Mouse (Mus musculus) heart, embryonic 16.5 days (tissue): ENCODE data around the gene Shisal2a. TPM values are rescaled to one million over a fixed set of nuclear protein-coding genes. Genes with fewer than 3 reads are reported as not detected.
A peak's percentile ranks its signal among the peaks of the same experiment; 100 is the strongest.

Source experiments
- ATAC-seq: fragments of 200-750 bp; cut with Nextera tagmentation; replicated peaks from 2 replicates; pipeline ENCODE4 v1.8.0; 2017; ENCODE audit warnings: moderate number of reproducible peaks; ENCODE audit not compliant: insufficient read depth, low FRiP score; ENCODE audit errors: extremely low read depth
- H3K27ac ChIP-seq: fragments of 300-500 bp; sonication (generic); 2 replicates; pipeline ENCODE4 v1.5.1; 2014; ENCODE audit warnings: mild to moderate bottlenecking, low read length, control low read depth, moderate library complexity
- H3K27me3 ChIP-seq: fragments of 300-500 bp; sonication (generic); 2 replicates; pipeline ENCODE4 v1.6.1; 2014; ENCODE audit warnings: low read length, mixed read lengths; ENCODE audit not compliant: control insufficient read depth, insufficient read depth
- H3K36me3 ChIP-seq: fragments of 300-500 bp; sonication (generic); 2 replicates; pipeline ENCODE4 v1.6.1; 2014; ENCODE audit not compliant: control insufficient read depth, insufficient read depth
- H3K4me1 ChIP-seq: fragments of 300-500 bp; sonication (generic); 2 replicates; pipeline ENCODE4 v1.6.1; 2014; ENCODE audit warnings: low read length, mixed read lengths; ENCODE audit not compliant: control insufficient read depth, insufficient read depth
- H3K4me2 ChIP-seq: fragments of 300-500 bp; sonication (generic); 2 replicates; pipeline ENCODE4 v1.6.1; 2014; ENCODE audit warnings: low read depth, mild to moderate bottlenecking, control low read depth, low read length
- H3K4me3 ChIP-seq: fragments of 300-500 bp; sonication (generic); 2 replicates; pipeline ENCODE4 v1.5.1; 2014; ENCODE audit warnings: mild to moderate bottlenecking, control low read depth, low read length
- H3K9ac ChIP-seq: fragments of 300-500 bp; sonication (generic); 2 replicates; pipeline ENCODE4 v1.6.1; 2014; ENCODE audit warnings: low read length, control low read depth
- H3K9me3 ChIP-seq: fragments of 300-500 bp; sonication (generic); replicated peaks from 2 replicates; pipeline ENCODE4 v1.6.1; 2016; ENCODE audit warnings: low read length; ENCODE audit not compliant: control insufficient read depth
- WGBS: fragments of 180-500 bp; shearing (Covaris S2); extraction: QIAGEN DNeasy Blood & Tissue Kit; methylation state at CpG from one replicate; pipeline ENCODE4 v1.1.7; 2014; 5-methylcytosine and 5-hydroxymethylcytosine counted together
- polyA plus RNA-seq: library from polyadenylated mRNA; unstranded; fragments of >200 nt; fragmentation: Nextera tagmentation; extraction: Ambion mirVana; gene quantifications from 2 replicates; pipeline ENCODE4 v1.2.1, GENCODE M21; 2015

Shisal2a gene
- polyA plus RNA-seq, 1 experiment from 2014 or later = 1.3 TPM

DNA sequence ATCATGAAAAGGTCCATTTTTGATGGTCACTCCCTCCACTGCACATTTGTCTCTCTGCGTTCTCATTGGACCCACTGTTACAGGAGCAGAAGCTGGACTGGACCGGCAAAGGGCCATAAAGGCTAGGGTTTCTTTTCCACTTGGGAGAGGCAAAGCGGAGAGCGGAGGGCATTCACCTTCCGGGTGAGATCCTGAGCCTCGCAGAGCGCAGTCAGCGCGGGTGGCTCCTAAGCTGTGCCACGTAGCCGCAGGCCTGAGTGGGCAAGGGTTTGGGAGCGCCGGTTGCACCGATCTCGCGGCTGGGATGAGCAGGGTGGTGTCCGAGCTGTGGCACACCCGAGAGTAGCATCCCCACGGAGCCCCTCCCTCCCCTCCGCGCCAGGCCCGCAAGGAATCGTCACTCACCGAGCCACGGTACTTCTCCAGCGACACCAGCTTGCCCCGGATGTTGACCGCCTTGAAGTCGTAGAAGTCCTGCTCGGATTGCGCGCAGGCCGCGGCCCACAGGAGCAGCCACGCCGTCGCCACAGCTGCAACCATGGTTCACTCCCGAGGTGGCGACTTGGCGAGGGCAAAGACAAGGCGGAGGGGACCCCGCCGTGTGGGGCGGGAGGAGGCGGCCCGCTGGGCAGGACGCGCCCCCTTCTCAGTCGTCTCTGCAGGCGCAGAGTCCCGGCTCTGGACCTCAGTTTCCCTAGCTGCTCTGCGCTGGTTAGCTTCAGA is 23.1 kb upstream of the Shisal2a start:
- peak; percentile 73 for ATAC-seq
- Histone ChIP-seq H3K9me3 (0 out of 2 replicates have a peak, but pooled peaks cover 4% of the 10 kb centered on the region), H3K4me3 (peak overlapping the region; percentile 61)

DNA sequence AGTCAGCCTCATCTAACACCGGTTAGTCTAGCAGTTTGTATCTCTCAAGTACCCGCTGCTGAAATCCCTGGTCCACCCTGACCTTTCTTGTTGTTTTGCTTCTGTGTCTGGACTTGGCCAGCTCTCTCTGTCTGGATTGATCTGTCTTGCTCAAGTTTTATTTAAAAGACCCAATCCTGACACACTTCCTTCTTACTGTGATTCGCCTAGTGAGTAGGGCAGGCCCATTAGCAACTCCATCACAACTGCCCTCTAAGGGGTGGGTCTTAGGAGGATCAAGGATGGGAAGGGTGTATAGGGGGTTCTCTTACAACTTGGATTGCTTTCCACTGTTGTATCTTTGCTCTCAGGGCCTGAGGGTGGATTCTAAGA is 22.6 kb upstream of the Shisal2a start:
- Histone ChIP-seq H3K36me3 (peaks cover under 1% of the 10 kb centered on the region; the same call in 1 of the 2 replicates), H3K4me1 (peaks cover 10% of the 10 kb centered on the region), H3K4me2 (peak overlapping the region; percentile 84), H3K27me3 (no peaks in the 10 kb centered on the region), H3K9ac (peak overlapping the region; percentile 85), H3K27ac (peak overlapping the region; percentile 69), H3K9me3 (0 out of 2 replicates have a peak, but pooled peaks cover 4% of the 10 kb centered on the region), H3K4me3 (peak overlapping the region; percentile 61)
- ATAC-seq = peak; percentile 69
- WGBS = 49% methylated on average over 3 of the region's 3 CpGs

More for the DNA sequence above, 23.1 kb upstream of the Shisal2a start:
- Histone ChIP-seq H3K27me3 (no peaks in the 10 kb centered on the region), H3K4me1 (peaks cover 10% of the 10 kb centered on the region), H3K4me2 (peak overlapping the region; percentile 84), H3K27ac (peak overlapping the region; percentile 69), H3K9ac (peak overlapping the region; percentile 85), H3K36me3 (no peaks in the 10 kb centered on the region)
- 3% methylated on average over 52 of the region's 52 CpGs for WGBS

DNA sequence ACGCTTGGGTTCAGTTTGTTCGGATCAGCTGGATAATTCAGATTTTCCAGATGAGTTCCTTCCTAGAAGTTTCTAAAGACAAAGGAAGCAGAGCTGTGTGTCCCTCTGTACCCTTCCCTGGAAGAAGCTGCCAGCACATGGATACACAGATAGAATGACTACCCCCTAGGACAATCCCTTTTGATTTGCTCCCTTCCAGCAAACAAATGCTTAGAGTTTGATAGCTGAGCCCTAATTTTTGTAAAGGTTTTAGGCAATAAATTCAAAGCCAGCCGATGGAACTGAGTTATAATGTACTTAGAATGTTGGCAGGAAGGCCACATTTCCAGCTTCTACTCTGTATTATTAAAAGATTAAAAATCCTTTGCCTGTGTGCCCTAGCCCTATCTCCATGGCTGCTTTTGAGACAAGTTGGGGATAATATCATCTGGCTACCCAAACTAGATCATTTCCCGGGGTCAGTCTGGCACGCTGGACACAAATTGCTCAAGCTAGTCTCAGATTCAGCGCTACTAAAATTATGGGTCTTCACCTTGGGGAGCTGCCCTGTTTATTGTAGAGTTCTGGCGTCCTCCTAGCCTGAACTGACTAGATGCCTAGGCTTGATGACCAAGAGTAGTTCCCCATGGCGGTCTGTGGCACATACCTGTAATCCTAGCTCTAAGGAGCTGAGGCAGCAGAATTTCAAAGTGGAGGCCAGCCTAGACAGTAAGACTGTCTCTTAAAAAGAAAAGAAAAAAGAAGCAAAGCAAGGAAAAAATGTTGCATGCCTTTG is 20.9 kb upstream of the Shisal2a start:
- Histone ChIP-seq H3K9ac (no peak overlapping the region), H3K4me1 (peaks cover 10% of the 10 kb centered on the region), H3K36me3 (peaks cover 7% of the 10 kb centered on the region; the same call in 1 of the 2 replicates), H3K27me3 (no peaks in the 10 kb centered on the region), H3K9me3 (no peaks in the 10 kb centered on the region), H3K27ac (no peak overlapping the region), H3K4me3 (no peak overlapping the region), H3K4me2 (no peak overlapping the region)
- ATAC-seq = no peak
- WGBS = 88% methylated on average over 8 of the region's 8 CpGs

DNA sequence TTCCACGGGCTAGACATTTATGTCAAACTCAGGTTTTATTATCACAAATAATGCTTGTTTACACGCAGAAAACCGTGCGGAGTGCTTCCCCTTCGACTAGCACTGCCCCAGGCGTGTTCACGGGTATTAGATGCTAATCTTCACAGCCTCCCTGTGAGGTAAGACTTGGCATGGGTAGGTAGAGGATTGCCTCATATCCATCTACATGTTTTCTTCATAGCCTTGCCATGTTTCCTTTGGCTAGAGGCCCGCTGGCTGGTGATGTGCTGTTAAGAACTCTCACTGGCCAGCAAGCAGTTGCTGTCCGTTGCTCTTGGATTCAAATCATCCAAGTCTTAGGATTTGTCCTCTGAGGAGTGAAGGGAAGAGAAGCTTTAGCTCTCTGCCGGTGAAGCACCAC is 17.2 kb upstream of the Shisal2a start:
- WGBS = 90% methylated on average over 10 of the region's 10 CpGs
- no peak overlapping the region for H3K9ac ChIP-seq
- H3K4me1 ChIP-seq = no peaks in the 10 kb centered on the region
- H3K9me3 ChIP-seq = no peaks in the 10 kb centered on the region
- peaks cover 7% of the 10 kb centered on the region; the same call in 1 of the 2 replicates for H3K36me3 ChIP-seq
- no peaks in the 10 kb centered on the region for H3K27me3 ChIP-seq
- no peak overlapping the region for H3K4me2 ChIP-seq
- ATAC-seq = no peak
- H3K4me3 ChIP-seq = no peak overlapping the region
- H3K27ac ChIP-seq = no peak overlapping the region

DNA sequence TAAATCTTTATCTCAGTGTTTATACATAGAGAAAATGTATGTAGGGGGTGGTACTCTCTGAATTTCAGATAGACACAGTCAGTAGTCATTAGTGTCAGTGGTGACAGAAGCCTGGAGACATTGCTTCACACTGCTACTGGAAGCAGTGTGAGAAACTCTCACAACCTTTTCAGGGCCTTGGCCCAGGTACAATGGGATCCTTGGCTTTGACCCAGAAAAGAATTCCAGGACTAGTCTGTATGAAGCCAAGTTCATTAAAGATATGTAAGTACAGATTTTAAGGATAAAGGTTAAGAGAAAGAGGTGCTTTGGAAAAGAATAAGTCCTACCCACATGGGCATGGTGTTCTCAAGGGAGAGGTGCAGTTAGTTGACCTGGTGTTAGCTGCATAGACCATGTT is 11.1 kb upstream of the Shisal2a start:
- no peaks in the 10 kb centered on the region for H3K36me3 ChIP-seq
- peaks cover 7% of the 10 kb centered on the region for H3K9me3 ChIP-seq
- no peak overlapping the region for H3K27ac ChIP-seq
- peaks cover 2% of the 10 kb centered on the region; the same call in 1 of the 2 replicates for H3K4me1 ChIP-seq
- no peak overlapping the region for H3K9ac ChIP-seq
- H3K4me2 ChIP-seq = no peak overlapping the region
- H3K27me3 ChIP-seq = no peaks in the 10 kb centered on the region
- no peak for ATAC-seq
- no peak overlapping the region for H3K4me3 ChIP-seq

DNA sequence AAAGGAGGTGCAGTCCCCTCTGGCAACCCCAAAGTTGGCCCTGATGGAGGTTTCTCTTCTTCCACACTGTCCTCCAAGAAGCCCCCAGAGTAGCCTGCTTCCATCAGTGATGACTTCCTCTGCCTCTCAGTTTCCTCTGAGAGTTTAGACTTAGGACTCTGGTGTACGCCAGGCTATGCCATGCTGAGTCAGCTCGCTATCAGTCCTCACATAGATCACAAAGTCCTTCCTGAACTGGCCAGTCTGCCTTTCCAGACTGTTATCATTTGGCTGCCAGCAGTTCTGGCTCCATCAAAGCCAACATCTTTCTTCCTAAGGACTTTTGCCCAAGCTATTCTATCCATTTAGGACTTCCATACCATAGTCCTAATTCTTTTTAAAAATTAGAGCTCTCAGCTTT is 9.4 kb upstream of the Shisal2a start:
- H3K27ac ChIP-seq = no peak overlapping the region
- peaks cover 11% of the 10 kb centered on the region; the same call in 1 of the 2 replicates for H3K4me1 ChIP-seq
- H3K9ac ChIP-seq = no peak overlapping the region
- no peaks in the 10 kb centered on the region for H3K27me3 ChIP-seq
- H3K4me3 ChIP-seq = no peak overlapping the region
- no peak for ATAC-seq
- peaks cover 7% of the 10 kb centered on the region for H3K9me3 ChIP-seq
- WGBS = 49% methylated on average over 2 of the region's 2 CpGs
- H3K36me3 ChIP-seq = no peaks in the 10 kb centered on the region
- no peak overlapping the region for H3K4me2 ChIP-seq

DNA sequence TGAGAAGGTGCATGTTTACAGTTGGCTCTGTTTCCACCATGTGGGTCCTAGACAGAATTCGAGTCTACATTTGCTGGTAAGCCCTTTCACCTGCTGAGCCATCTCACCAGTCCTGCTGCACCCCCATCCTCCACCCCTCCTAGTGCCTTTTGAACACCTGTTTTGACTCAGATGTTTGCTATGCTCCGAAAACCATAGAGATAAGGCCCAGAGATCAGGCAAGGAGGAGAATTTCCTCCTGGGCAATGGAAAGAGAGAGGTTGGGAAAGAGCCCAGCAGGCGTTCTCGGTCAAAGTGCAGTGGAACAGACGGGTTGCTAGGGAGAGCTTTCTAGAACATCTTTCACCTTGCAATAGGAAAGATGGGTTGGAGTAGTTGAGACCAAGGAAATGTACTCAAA is 8.0 kb upstream of the Shisal2a start:
- 67% methylated on average over 5 of the region's 5 CpGs for WGBS
- peaks cover 7% of the 10 kb centered on the region for H3K9me3 ChIP-seq
- H3K4me1 ChIP-seq = peaks cover 14% of the 10 kb centered on the region; the same call in 1 of the 2 replicates
- H3K27me3 ChIP-seq = no peaks in the 10 kb centered on the region
- no peak for ATAC-seq
- H3K27ac ChIP-seq = no peak overlapping the region
- H3K36me3 ChIP-seq = no peaks in the 10 kb centered on the region
- H3K4me2 ChIP-seq = no peak overlapping the region
- no peak overlapping the region for H3K9ac ChIP-seq
- no peak overlapping the region for H3K4me3 ChIP-seq

DNA sequence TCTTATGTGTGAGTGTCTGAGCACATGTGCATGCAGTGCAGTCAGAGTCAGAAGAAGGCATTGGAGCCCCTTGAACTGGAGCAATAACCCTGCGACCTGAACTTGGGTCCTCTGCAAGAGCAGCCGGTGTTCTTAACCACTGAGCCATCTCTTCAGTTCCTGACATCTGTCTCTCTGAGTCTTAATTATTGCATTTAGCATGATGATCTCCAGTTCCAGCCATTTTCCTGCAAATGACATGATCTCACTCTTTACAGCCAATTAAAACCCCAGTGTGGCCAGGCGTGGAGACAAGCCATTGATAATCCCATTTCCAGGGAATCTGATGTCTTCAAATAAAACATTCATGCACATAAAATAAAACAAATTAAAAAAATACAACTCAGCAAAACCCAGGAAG is 5.6 kb upstream of the Shisal2a start:
- no peaks in the 10 kb centered on the region for H3K36me3 ChIP-seq
- H3K9me3 ChIP-seq = no peaks in the 10 kb centered on the region
- no peak overlapping the region for H3K4me2 ChIP-seq
- H3K4me1 ChIP-seq = peaks cover 14% of the 10 kb centered on the region; the same call in 1 of the 2 replicates
- no peak overlapping the region; the same call in 1 of the 2 replicates for H3K27ac ChIP-seq
- H3K9ac ChIP-seq = no peak overlapping the region; the same call in 1 of the 2 replicates
- peaks cover 9% of the 10 kb centered on the region for H3K27me3 ChIP-seq
- 85% methylated on average over 3 of the region's 3 CpGs for WGBS
- no peak overlapping the region for H3K4me3 ChIP-seq
- no peak for ATAC-seq
